Mouse (Mus musculus): ENCODE results near the gene Inha. TPM values are rescaled to one million over a fixed set of nuclear protein-coding genes. Genes with fewer than 3 reads are reported as not detected.

Gene Inha
- total and polyA plus RNA-seq, 3 experiments, result not detected

DNA sequence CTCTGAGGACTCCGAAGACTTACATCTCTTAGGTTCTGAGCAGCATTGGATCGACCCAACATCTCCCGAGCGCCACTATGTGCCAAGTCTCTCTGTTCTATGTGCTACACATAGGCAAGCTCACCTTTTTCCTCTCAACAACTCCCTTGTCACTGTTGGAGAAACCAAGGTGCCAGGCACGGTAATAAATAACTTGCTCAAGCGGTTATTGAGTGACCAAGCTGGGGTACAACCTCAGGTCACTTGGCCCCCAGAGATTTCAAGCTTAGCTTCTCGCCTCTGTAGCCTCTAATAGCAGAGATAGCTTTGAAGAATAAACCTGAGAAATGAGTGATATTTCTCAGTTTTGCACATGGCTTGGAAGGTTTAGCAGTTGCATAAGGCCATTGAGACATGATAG lies 34.6 kb downstream of the Inha start:
- Histone ChIP-seq H3K9ac (ENCODE audit: control insufficient read depth, low read depth, low read length, poor library complexity, severe bottlenecking) (no peak overlapping the region), H3K79me2 (ENCODE audit: control insufficient read depth, insufficient read depth, low read length, poor library complexity) (no peaks in the 10 kb centered on the region), H3K27me3 (ENCODE audit: control insufficient read depth in 1 of 2, insufficient read depth in 2 of 2, low read length in 2 of 2) (no peaks in the 10 kb centered on the region), H3K27ac (ENCODE audit: control insufficient read depth, low read depth, low read length) (no peak overlapping the region), H3K36me3 (ENCODE audit: control insufficient read depth in 1 of 2, insufficient read depth in 2 of 2, low read length in 2 of 2) (no peaks in the 10 kb centered on the region), H3K4me1 (ENCODE audit: control insufficient read depth in 1 of 2, insufficient read depth in 2 of 2, low read length in 2 of 2) (no peaks in the 10 kb centered on the region), H3K9me3 (replicated peaks; ENCODE audit: insufficient read depth, low read length) (no peaks in the 10 kb centered on the region), H3K4me3 (ENCODE audit: control insufficient read depth in 1 of 2, insufficient read depth in 1 of 2, low read depth in 2 of 2, low read length in 2 of 2) (no peak overlapping the region)
- TF ChIP-seq POLR2AphosphoS2 (IDR thresholded peaks at IDR 0.05; ENCODE audit: low read length) (no peak), GATA1 (IDR thresholded peaks at IDR 0.05; ENCODE audit: low read depth, low read length) (no peak), TCF12 (IDR thresholded peaks at IDR 0.05; ENCODE audit: low read depth, low read length) (no peak), ZKSCAN1 (IDR thresholded peaks at IDR 0.05; ENCODE audit: low read depth, low read length) (no peak), ZMIZ1 (IDR thresholded peaks at IDR 0.05; ENCODE audit: low read depth, low read length) (no peak), CHD1 (IDR thresholded peaks at IDR 0.05; ENCODE audit: low read depth, low read length) (no peak), MYB (IDR thresholded peaks at IDR 0.05; ENCODE audit: low read depth, low read length) (no peak), RCOR1 (IDR thresholded peaks at IDR 0.05; ENCODE audit: low read depth, low read length) (no peak), MAZ (IDR thresholded peaks at IDR 0.05; ENCODE audit: low read depth, low read length) (no peak), ZNF384 (IDR thresholded peaks at IDR 0.05; ENCODE audit: low read depth, low read length) (no peak), USF2 (IDR thresholded peaks at IDR 0.05; ENCODE audit: borderline replicate concordance in 1 of 2, insufficient read depth in 1 of 2, low read depth in 1 of 2, low read length in 2 of 2) (no peak), KAT2A (conservative IDR thresholded peaks at IDR 0.05; ENCODE audit: low read depth, low read length) (no peak), SIN3A (IDR thresholded peaks at IDR 0.05; ENCODE audit: low read length) (no peak), CTCF (IDR thresholded peaks at IDR 0.05 in 2 of 3, conservative IDR thresholded peaks at IDR 0.05 in 1 of 3; ENCODE audit: control insufficient read depth in 1 of 3, insufficient read depth in 1 of 3, low read depth in 2 of 3, low read length in 3 of 3, poor library complexity in 1 of 3, severe bottlenecking in 1 of 3) (no peak), TAL1 (IDR thresholded peaks at IDR 0.05; ENCODE audit: low read length) (no peak)
- DNase-seq (ENCODE audit: low read depth, low spot score), result no peak

DNA sequence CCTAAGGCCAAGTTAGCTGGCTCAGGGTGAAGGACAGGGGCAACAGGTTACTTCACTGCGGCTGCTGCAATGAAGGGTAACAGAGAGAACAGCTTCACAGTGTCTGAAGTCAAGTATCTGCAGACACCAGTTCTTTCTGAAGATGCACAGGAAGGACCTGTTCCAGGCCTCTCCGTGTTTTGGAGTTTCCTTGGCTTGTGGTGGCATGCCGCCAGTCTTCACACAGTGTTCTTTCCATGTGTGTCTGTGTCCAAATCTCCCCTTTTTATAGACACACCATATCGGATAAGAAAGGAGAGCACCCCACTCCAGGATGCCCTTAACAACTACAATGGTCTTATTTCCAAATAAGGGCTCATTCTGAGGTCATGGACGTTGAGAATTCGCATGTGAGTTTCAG lies 37.5 kb downstream of the Inha start:
- no peak overlapping the region for H3K9ac ChIP-seq (ENCODE audit: control insufficient read depth, low read depth, low read length, poor library complexity, severe bottlenecking)
- no peaks in the 10 kb centered on the region for H3K79me2 ChIP-seq (ENCODE audit: control insufficient read depth, insufficient read depth, low read length, poor library complexity)
- H3K4me1 ChIP-seq (ENCODE audit: control insufficient read depth in 1 of 2, insufficient read depth in 2 of 2, low read length in 2 of 2), result no peaks in the 10 kb centered on the region
- no peaks in the 10 kb centered on the region for H3K27me3 ChIP-seq (ENCODE audit: control insufficient read depth in 1 of 2, insufficient read depth in 2 of 2, low read length in 2 of 2)
- no peaks in the 10 kb centered on the region for H3K36me3 ChIP-seq (ENCODE audit: control insufficient read depth in 1 of 2, insufficient read depth in 2 of 2, low read length in 2 of 2)
- DNase-seq (ENCODE audit: low read depth, low spot score), result no peak
- TF ChIP-seq POLR2A (IDR thresholded peaks at IDR 0.05; ENCODE audit: control insufficient read depth in 1 of 2, insufficient read depth in 1 of 2, low read depth in 1 of 2, low read length in 2 of 2, poor library complexity in 1 of 2), result no peak
- TF ChIP-seq ZKSCAN1 (IDR thresholded peaks at IDR 0.05; ENCODE audit: low read depth, low read length), result no peak
- TF ChIP-seq USF1 (IDR thresholded peaks at IDR 0.05; ENCODE audit: low read depth, low read length), result no peak
- no peak for TF ChIP-seq TBP (IDR thresholded peaks at IDR 0.05; ENCODE audit: low read depth, low read length)
- no peak for TF ChIP-seq CTCF (IDR thresholded peaks at IDR 0.05 in 2 of 3, conservative IDR thresholded peaks at IDR 0.05 in 1 of 3; ENCODE audit: control insufficient read depth in 1 of 3, insufficient read depth in 1 of 3, low read depth in 2 of 3, low read length in 3 of 3, poor library complexity in 1 of 3, severe bottlenecking in 1 of 3)
- no peak for TF ChIP-seq TCF12 (IDR thresholded peaks at IDR 0.05; ENCODE audit: low read depth, low read length)
- no peak for TF ChIP-seq SMC3 (IDR thresholded peaks at IDR 0.05; ENCODE audit: low read depth, low read length)
- no peak for TF ChIP-seq NELFE (IDR thresholded peaks at IDR 0.05; ENCODE audit: low read depth, low read length)
- no peak for TF ChIP-seq CHD2 (IDR thresholded peaks at IDR 0.05; ENCODE audit: low read length)
- TF ChIP-seq MAZ (IDR thresholded peaks at IDR 0.05; ENCODE audit: low read depth, low read length), result no peak
- TF ChIP-seq ZMIZ1 (IDR thresholded peaks at IDR 0.05; ENCODE audit: low read depth, low read length), result no peak
- no peak for TF ChIP-seq ZC3H11A (IDR thresholded peaks at IDR 0.05; ENCODE audit: low read depth, low read length)
- no peak for TF ChIP-seq MEF2A (IDR thresholded peaks at IDR 0.05; ENCODE audit: extremely low read depth, insufficient replicate concordance, low read depth, low read length, poor library complexity, severe bottlenecking)
- H3K4me3 ChIP-seq (ENCODE audit: control insufficient read depth in 1 of 2, insufficient read depth in 1 of 2, low read depth in 2 of 2, low read length in 2 of 2), result no peak overlapping the region
- H3K27ac ChIP-seq (ENCODE audit: control insufficient read depth, low read depth, low read length), result no peak overlapping the region
- no peaks in the 10 kb centered on the region for H3K9me3 ChIP-seq (replicated peaks; ENCODE audit: insufficient read depth, low read length)
